Mouse (Mus musculus) MEL (cell line): ENCODE measurements around the gene AB124611.

ENCODE experiments used
- CHD2 ChIP-seq: IDR thresholded peaks from 2 replicates; pipeline ENCODE4 v1.6.1; 2011; ENCODE audit warnings: low read length, improper control_type of control experiment
- POLR2A ChIP-seq, 2 experiments: IDR thresholded peaks; 2 replicates each; pipeline ENCODE4 v1.6.1; 2011 to 2012; ENCODE audit warnings: low read length in 2 of 2, mild to moderate bottlenecking in 2 of 2, control low read depth in 1 of 2, improper control_type of control experiment in 1 of 2, low read depth in 1 of 2, moderate library complexity in 1 of 2; ENCODE audit not compliant: control insufficient read depth in 1 of 2, insufficient read depth in 1 of 2, poor library complexity in 1 of 2
- ZC3H11A ChIP-seq: IDR thresholded peaks from 2 replicates; pipeline ENCODE4 v1.6.1; 2012; ENCODE audit warnings: low read depth, mild to moderate bottlenecking, inconsistent platforms, low read length, improper control_type of control experiment
- ZNF384 ChIP-seq: IDR thresholded peaks from 2 replicates; pipeline ENCODE4 v1.6.1; 2012; ENCODE audit warnings: low read depth, mild to moderate bottlenecking, inconsistent platforms, low read length, improper control_type of control experiment

DNA sequence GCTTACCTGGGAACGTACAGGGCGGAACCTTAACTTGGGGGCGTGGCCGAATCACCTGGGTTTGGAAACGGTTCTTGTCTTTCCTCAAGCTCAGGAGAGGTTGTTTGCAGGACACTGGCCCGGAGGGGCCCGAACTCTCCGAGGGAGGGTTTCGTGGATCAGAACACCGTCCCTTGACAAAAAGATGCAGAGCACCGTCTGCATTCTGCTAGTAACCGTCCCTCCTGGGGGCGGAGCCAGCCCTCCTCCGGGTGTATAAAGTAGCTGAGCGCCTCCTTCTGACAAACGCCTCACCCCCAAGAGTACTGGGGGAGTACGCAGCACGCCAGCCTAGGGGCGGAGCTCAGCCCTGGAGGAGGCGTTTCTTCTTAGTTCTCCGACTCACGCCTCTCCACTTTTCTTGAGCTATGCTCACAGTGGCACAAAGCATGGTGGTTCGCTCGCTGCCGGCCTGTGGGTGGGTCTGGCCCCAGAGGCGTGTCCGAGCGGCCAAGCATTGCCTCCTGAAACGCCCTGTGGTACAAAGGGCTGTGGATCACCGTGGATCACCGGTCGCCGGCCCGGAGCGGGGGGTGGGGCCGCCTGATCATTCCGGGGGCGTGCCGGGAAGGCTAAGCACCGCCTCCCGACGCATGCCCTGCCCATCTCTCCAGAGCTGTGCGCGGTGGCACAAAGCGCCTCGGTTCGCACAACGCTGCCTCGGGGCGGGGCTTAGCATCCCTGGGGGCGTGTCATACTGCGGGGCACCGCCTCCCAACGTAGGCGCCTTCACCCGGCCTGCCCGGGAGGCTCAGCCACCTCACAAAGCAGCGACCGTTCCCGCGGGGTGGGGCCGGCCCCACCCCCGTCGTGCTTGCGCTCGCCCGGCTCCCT lies 20.2 kb downstream of the AB124611 start:
- no peak for TF ChIP-seq ZNF384
- peak in 1 of 2 experiments; percentile 74; a peak in 3 of 4 replicates for TF ChIP-seq POLR2A (IDR thresholded peaks at IDR 0.05; ENCODE audit: control insufficient read depth in 1 of 2, insufficient read depth in 1 of 2, low read depth in 1 of 2, low read length in 2 of 2, poor library complexity in 1 of 2)
- no peak for TF ChIP-seq CHD2
- no peak for TF ChIP-seq ZC3H11A
